Mouse (Mus musculus) frontal cortex, postnatal 36 days (tissue): ENCODE data around the gene Agpat3.

ENCODE experiments used
- DNase-seq, 2 experiments: peaks; one replicate each; pipeline ENCODE4 v3.0.0; 2022; ENCODE audit warnings: low spot score in 2 of 2

The Agpat3 gene

DNA sequence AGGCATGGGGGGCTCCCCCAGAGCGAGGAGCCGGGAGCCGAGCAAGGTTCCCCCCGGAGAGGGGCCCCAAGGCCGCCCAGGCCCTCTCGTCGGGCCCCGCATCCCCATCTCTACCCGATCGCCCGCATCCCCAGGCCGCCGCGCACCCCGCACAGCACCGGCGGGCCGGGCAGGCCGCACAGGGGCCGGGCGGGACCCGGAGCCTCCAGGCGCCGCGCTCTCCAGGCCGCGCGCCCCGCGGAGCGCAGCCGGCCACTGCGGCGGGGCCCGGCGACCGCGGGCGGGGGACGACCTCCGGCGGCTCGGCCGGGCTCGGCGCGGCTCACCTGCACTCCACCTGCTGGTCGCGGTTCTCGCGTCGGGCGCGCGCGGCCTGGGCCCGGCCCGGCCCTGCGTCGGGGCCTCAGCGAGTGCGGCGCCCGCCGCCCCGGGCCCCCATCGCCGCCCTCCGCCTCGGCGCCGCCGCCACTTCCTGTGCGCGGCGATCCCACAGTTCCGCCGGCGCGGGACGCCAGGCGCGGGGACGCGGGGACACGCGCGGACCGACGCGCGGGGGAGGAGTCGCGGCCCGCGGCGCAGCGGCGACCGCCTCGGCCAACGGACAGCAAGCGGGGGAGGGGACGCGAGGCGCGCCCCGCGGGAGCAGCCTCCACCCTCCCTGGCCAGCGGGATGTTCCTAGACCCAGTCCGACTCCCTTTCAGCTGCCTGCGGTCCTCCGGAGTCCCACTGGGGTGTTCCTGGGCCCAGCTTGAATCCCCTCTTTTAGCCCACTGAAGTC lies at the start of gene Agpat3:
Gene Agpat3 (minus strand): TSS at position 603 of the 779 bp plus-strand sequence.
- peak; percentile 58 to 62 for DNase-seq

DNA sequence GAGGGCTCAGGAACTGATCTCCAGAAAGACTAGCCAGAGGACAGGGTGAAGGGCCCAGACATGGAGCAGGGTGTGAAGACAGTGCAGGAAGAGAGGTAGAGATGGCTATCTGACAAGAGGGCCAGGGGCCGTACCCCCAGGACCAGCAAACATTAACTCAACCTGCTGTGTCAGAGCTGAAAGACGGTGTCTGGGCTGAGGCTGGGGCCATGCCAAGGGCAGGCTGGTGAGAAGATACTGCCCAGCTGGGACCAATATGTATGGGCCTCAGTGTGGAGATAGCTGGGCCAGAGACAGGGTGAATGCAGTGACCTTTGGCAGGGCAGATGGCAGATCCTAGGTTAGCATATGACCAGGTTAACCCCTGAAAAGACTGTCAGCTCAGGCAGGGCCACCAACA lies 48.8 kb upstream of the Agpat3 start:
- DNase-seq, result no peak

DNA sequence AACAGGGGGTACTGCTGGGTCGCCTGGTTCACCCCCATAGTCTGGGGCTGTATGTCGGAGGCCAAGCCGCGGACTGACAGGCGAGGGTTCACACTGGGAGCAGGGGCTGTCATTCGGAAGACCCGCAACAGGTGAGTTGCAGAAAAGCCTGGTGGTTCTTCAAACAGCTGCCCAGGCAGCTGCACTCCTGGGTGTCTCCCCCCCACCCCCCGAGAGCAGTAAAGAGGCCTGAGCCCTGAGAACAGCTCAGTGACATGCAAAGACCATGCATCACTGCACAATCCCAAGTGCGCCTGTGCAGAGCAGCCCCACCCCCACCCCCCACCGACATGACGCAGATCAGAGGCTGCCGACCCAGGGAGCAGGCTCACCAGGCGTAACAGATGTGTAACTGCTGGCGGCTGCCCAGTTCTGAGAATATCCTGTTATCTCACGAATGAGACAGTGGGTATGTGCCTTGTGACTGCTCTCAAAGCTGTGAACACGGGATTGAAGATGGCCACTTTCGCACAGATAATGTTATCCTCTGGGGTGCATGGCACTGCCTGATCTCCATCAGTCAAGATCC lies 46.9 kb upstream of the Agpat3 start:
- no peak for DNase-seq

DNA sequence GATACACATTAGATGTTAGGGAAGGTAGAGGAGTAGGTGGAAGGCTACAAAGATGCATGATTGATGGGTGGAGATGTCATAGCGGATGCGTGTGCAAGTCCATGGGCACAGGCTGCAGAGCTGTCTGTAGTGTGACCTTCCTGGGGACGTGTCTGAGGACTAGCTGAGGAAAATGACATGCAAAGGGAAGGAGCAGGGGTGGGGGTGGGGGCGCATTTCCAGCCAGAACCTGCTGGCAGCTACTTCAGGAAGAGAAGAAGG lies 44.3 kb upstream of the Agpat3 start:
- DNase-seq, result no peak

DNA sequence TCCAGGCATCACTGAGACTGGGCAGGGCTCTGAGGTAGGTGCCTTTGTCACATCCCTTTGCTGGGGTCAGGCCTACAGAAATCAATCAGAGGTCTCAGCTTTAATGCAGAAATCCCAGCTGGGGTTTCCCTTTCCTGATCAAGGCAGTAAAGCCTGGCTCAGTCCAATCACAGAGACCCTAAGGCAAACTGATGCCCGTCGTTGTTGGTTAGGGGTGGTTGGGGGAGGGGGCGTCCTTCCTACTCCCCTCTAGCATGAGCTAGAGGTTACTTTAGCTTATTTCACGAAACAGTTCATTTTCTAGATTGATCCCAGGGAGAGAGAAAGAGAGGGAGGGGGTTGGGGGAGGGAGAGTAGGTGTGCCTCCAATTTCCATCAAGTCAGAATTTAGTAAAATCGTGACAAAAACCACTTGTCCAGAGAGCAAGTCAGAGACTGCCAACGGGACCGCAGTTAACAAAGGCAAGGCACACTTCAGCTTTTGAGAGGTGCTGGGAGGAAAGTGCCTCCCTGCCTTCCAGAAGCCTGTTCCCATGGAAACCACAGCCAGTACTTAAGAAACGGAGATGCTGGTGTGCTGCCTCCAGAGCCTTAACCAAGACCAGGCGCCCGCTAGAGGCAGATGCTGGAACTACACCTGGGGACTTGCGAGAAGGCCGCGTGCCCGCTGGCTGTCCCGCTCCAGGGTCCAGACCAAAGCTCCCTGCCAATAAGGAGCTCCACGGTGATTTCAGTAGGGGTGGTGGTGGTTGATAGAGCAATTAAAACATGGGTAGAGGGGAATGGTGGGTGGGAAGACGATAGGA lies 43.7 kb upstream of the Agpat3 start:
- DNase-seq, result peak; percentile 98

DNA sequence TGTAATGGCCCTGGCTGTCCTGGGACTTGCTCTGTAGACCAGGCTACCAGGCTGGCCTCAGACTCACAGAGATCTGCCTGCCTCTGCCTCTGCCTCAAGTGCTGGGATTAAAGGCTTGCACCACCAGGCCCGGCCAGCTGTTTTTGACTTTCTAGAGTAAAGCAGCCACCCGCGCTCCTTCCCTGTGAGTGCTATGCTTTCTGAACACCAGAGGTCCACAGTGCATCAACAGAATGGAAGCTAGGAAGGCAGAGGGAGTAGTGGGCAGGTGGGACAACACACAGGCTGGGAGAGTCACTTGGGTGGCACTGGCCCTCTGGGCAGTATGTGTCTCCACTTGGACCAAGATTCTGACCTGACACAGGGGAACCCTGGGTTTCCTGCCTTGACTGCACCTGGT lies 43.1 kb upstream of the Agpat3 start:
- no peak for DNase-seq

DNA sequence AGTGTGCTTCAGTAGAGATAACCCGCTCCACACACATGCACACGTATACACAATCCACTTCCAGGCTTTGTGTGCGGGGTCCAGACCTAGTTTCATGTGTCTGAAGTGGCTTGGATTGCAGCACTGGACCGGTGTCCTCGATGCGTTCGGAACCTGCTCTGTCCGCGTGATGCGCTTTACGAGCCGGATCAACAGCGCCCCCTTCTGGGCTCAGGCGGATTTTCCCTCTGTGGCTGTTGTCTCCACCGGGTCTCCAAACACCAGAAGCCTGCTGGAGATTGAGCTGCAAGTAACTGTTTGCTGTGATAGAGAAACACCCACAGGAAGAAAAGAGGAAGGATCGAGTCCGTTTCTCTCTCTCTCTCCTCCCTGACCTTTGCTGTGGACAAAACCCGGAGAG lies 39.8 kb upstream of the Agpat3 start:
- DNase-seq, result peak; percentile 73 to 91

DNA sequence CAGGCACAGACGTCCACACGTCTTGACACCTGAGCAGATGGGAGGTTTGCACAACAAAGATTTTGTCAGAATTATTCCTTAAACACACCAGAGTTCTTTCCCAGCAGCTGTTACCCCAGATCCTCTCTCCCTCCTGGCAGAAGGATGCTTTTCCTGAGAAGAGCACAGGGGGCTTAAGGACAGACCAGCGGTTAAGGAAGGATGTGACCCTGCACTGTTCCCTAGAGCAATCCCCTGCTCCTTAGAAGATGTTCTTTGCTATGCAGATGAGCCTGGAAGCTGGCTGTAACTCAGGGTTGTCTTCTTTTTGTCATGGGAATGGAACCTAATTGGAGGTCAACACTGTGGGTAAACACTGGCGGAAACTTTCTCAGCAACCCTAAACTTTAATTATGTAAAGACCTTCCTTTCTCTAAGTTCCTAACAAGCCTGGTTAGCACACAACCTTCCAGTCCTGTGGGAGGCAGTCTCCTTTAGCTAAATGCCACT lies 38.7 kb upstream of the Agpat3 start:
- no peak for DNase-seq

DNA sequence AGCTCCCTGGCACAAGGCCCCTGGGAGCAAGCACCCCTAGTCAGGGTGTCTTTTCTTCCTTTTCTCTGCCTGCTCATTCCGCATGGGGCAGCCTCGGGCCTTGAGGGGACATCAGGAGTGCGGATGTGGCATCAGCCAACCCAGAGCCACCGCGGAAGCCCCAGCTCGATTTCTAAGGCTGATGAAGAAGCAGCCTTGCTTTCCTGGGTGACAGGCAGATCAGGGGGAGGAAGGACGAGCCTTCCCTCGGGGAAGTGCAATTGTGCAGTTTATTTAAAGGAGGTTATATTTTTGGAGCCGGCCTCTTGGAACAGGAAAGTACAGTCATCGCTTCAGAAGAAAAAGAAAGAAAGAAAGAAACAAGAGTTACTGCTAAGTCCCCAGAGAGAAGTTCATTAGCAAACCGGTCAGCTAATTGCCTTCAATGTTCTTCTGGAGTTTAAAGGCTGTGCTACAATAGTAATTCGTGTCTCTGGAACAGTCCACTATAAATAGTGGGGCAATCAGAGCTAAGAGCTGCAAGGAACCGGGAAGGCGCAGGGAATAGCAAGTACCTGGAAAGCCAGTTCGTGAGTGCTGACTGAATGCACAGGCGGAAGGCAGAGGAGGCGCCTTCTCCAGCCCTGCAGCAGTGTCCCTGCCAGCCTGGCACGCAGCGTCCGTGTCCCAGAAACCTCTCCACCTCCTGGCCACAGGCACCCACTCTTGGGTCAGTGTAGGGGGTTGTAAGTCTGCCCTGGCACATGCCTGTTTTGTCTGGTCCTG lies 36.1 kb upstream of the Agpat3 start:
- peak; percentile 72 to 80 for DNase-seq

DNA sequence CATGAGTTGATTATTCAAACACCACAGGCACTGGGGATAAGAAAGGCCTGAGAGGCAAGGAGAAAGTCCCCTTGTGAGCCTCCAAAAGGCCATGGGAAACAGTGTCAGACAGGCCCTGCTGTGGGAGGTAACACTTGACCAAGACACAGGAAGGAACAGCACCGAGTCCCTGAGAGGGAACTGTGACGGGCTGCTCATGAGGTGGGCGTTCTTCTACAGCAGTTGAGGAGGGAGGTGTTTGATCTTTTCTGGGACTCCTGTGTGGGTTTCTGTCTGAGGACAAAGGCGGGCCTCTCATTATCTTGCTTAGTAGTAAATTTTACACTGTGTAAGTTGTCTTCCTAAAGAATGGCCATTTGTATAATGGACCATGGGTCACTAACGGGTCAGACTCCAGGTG lies 33.2 kb upstream of the Agpat3 start:
- DNase-seq, result peak; percentile 36 to 63

DNA sequence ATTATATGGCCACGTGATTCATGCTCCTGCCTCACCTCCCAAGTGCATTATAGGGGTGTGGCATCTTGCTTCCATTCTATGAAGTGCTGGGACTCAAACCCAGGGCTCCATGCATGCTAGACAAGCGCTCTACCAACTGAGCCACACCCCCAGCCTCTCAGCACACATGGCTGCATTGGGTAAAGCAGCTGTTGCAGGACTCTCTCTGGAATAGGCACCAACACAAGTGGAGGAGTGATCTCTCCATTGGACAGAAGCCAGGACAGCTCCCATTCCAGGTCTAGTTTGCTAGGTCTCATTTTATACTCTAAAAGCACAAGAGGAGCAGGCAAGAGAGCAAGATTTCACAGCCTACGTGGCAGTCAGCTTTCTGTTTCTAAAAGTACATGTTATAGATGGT lies 31.3 kb upstream of the Agpat3 start:
- no peak for DNase-seq

DNA sequence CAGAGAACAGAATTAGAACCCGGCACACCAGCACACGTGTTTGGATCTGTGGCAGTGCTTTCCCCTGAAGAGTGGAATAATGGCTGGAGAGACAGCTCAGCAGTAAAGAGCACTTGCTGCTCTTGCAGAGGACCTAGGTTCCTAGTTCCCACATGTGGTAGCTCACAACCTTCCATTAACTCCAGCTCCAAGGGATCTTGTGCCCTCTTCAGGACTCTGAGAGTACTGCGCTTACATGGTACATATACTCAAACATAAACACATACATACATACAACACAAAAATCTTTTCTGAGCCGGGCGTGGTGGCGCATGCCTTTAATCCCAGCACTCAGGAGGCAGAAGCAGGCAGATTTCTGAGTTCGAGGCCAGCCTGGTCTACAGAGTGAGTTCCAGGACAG lies 26.2 kb upstream of the Agpat3 start:
- DNase-seq, result no peak

DNA sequence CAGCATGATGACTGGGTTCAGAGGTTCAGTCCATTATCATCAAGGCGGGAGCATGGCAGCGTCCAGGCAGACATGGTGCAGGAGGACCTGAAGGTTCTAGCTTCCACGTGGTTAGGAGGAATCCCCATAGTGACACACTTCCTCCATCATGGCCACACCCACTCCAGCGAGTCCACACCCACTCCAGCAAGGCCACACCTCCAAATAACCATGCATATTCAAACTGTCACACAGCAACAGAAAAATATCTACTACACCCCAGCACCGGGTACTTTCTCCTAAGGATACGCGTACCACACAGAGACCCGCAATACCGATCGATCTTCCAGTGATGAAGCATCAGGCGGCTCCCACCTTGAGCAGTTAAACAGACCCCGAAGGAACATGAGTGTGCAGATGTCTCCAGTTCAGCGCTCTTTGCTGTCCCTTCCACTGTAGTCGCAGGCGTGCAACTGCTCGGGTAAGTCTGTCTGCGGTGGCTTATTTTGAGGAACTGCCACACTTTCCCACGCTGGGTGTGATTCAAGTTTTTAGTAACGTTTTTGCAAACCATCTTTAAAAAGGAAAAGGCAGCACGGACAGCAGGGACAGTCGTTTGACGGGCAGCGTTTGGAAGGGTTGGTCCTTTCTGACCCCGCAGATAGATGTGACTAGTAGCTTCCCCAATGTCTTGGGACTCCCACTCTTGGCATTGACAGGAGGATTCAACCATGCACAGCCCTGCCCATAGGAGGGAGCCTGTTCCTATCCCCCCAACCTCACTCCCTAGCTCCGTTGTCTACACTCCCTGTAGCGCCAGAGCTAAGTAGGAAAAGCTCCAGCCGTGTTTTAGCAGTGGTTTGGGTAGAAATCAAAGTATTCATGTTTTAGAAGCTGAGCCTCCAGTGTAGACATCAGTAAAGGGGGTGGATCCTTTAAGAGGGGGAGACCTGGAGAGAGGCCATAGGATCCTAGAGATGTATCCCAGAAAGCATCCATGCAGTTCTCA lies 20.7 kb upstream of the Agpat3 start:
- peak in 1 of 2 experiments; percentile 70 for DNase-seq

DNA sequence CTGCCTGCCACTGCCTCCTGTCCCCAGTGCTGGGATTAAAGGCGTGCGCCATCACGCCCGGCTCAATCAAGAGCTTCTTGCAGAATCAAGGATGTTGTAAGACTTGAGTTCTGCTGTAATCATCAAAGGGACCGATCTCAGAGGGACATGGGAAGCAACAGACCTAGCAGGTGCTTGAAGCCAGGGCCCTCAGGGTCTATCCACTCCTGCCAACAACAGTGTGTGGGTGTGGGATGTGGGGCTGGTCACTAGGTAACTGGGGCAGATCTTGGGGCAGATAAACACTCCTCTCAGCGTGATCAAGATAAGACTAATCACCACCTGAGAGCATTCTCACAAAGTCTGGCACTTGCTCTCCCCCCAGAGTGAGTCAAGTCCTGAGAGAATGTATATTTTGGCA lies 19.5 kb upstream of the Agpat3 start:
- no peak for DNase-seq

DNA sequence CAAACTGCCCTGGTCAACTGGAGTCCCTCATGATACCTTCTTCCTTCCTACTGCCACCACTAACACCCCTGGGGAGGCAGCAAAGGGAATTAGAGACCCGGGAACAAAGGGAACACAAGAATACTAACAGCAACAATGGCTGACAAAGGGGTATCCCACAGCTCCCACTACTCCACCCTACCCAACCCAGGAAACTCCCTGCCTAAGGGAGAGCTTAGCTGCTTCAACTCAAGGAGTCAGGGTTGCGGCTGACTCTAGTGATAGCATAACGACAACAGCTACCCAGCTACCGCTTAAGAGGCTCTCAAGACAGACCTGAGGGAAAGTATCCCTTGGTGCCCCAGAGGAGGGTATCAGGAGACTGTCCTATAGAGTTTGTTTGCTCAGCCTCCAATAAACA lies 15.3 kb upstream of the Agpat3 start:
- DNase-seq, result no peak

DNA sequence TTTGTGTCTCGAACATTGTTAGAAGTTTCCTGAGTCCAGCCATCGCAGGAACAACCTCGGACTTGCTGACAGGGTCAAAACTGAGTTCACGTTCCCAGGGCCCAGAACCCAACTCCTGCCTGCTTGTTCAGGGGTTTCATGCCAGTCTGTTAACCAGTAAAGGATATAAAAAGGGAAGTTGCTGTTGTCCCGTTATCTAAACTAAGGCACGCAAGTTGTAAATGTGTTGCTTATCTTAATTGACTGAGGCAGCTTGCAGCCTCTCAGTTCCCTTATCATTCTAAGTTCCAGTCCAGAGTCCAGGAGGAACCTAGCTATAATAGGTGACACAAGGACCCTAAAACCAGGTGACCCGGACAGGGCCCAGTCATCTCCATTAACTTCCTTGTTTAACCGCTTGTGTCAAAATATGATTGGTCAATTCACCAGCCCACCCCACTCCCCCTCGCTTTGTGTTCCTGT lies 14.6 kb upstream of the Agpat3 start:
- no peak for DNase-seq

DNA sequence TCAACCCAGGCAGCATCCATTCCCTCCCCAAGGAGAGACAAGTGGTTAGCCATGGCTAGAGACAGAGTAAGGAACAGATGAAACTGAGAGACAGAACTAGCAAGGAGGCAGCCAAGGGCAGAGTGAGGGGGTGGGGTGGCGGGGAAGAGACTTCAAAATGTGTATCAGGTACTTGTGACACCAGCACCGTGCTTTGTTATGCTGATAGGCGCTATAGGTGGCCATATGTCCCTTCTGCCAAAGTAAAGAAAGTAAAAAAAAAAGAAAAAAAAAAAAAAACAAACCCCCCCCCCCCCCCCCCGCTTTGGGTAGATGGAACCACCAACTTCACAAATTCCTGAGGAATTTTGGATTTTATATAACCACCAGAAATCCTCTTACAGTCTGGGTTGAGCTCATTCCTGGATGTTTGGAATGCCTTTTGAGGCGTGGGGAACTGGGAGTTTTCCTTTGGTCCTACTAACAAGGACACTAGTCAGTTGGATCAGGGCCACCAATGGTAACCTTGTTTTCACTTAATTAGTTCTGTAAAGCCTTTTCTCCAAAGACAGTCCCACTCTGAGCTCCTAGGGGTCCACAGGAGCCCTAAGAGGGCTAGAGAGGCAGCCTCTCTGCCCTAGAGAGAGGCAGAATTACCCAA lies 14.0 kb upstream of the Agpat3 start:
- DNase-seq, result no peak

DNA sequence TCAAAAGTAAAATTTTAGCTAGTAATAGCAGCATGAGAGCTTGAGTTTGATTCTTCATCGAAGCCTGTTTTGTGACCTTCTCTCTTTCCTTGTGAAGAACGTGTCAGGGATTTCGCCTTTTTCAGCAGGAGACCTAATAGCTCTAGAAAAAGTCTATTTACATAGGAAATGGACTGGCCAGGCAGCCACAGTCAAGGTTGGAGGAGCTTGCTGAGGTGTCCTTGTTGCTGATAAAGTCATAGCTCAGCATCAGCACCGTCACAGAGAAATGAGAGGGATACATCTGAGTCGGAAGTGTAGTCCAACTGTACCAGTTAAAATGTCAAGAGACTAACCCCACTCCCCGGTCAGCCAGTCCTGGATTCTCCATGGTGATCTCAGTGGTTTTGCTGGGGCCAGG lies 13.3 kb upstream of the Agpat3 start:
- no peak for DNase-seq

DNA sequence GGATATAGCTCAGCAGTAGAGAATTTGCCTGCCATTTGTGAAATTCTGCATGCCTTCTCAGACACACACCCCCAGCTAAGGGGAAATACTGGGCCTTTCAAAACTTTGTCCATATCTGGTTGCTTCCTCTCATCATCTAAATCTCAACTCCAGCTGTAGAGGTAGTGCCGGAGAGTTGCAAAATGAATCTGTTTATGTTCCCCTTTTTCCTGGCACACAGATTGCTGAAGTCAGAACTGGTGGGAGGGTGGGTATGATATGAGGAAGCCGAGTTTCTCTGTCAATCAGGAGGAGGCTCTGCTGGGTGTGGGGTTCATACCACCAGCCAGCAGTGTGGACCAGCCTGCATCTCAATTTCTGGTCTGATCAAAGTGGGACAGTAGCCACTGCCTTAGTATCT lies 11.8 kb upstream of the Agpat3 start:
- no peak for DNase-seq

DNA sequence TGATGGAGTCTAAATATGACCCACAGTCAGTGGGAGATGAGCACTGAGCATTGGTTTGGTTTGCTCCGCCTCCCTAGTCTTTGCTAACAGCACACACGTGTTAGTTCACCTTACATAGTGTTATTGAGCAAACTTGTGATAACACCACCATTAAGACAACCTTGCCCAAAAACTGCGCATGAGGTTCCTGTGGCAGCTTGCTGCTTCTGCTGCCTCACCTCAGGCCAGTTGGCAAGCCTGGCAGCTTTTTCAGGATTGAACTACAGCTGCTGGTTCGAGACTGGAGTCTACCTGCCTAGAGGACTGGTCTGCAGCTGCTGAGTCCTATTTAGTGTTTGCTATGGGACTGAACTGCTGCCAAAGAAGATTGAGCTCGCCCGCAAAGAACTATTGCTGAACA lies 11.1 kb upstream of the Agpat3 start:
- DNase-seq, result no peak
